Mouse (Mus musculus) neutrophil, adult 5-6 weeks (primary cell): ENCODE results near the gene Pex11g. TPM values are rescaled to one million over a fixed set of nuclear protein-coding genes. Genes with fewer than 3 reads are reported as not detected.

Experiments used
- ATAC-seq: fragments of 151-379, 151-347 bp; 2 replicates; pipeline ENCODE4 v1.8.0; 2017; ENCODE audit warnings: mild to moderate bottlenecking, moderate TSS enrichment; ENCODE audit not compliant: insufficient number of reproducible peaks, poor library complexity, low FRiP score, severe bottlenecking; ENCODE audit errors: extremely low read depth
- total RNA-seq: library from RNA; stranded (forward); fragments of 200-1000 nt; gene quantifications from 2 replicates; pipeline ENCODE4 v1.2.3, GENCODE M21; 2017

The Pex11g gene
- total RNA-seq, 1 experiment from 2014 or later = 1.0 TPM

DNA sequence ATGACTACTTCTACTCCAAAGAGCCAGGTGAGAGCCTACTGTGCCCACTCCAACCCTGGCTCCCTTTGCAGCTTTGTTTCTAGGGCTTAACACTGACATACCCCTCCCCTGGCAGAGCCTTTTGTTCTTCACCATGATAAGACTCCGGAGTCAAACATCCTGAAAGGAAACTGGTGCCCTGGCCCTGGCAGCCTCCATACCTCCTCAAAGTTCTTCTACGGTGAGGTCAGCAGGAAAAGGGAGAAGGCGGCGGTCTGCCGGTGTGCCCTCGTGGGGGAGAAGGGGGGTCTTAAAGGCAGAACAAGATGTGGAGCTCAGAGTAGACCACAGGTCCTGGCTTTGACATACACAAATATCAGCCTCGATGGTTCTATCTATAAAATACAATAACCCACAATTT lies 16.1 kb upstream of the Pex11g start:
- no peak for ATAC-seq

- no peak for ATAC-seq
Observed at GRCm38 (mm10) chr8:3482240-3482740, 14.8 kb upstream of the Pex11g start.

GRCm38 (mm10) chr8:3481605-3482004 lies 14.1 kb upstream of the Pex11g start:
- ATAC-seq = 0 out of 2 replicates have a peak, but pooled peaks have one; percentile 17

DNA sequence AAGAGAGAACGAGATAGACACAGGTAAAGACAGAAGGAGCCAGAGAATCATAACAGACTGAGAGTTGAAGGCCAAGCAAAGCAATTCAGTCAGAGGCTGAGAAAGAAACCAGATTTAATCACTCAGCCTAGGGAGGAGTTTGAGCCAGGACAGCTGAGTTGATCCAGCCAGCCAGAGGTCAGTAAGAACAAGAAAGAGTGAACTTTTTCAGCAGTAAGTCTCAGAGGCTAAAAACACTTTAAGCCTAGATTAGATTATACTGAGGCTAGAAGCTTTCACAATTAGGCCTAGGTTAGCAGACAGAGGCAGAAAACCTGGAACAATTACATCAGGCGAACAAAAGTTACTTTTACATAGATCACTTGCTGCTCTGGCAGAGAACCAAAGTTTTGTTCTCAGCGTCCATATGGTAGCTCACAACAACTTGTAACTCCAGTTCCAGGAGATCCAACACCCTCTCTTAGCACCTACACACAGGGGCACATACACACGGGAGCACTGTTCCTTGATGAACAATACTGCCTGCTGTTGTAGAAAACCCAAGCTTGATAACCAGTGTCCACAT lies 12.8 kb upstream of the Pex11g start:
- ATAC-seq = no peak

GRCm38 (mm10) chr8:3475715-3476429 lies 8.4 kb upstream of the Pex11g start:
- 0 out of 2 replicates have a peak, but pooled peaks have one; percentile 10 for ATAC-seq

GRCm38 (mm10) chr8:3470562-3470961 lies 3.1 kb upstream of the Pex11g start, which contains the start of gene Tex45:
Tex45 (plus strand) TSS chr8:3470862.
- no peak for ATAC-seq

DNA sequence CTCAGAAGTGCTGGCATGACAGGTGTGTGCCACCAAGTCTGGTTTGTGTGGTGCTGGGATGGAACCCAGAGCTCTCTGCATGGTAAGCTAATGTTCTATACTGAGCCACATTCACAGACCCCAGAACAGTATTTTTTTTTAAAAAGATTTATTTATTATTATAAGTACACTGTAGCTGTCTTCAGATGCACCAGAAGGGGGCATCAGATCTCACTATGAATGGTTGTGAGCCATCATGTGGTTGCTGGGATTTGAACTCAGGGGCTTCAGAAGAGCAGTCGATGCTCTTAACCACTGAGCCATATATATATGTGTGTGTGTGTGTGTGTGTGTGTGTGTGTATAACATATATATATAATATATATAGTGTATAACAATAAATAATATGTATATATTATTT lies 1.4 kb upstream of the Pex11g start:
- ATAC-seq = no peak

DNA sequence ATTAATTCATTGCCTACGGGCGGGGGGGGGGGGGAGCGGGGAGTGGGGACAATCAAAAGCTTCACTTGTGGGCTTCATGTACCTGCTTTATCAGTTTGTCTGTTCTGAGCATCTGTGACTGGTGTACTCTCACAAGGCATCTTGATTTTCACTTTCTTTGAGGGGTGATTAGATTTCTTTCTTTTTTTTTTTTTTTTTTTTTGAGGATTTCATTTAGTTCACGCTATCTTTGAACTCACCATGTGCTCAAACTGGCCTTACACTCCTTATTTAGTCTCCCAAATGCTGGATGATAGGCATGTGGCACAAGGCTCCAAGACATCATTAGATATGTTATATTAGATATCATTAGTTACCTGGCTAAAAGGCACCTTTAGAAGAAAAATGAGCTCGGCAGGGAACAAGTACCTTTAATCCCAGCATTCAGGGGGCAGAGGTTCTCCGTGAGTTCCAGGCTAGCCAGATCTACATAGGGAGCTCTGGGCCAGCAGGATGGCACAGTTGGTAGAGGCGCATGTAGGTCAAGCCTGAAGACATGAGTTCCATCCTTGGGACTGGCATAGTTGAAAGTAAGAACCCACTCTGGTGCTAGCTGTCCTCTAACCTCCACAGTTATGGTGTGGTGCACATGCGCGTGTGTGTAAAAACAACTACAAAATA lies 536 bp upstream of the Pex11g start:
- no peak for ATAC-seq

- ATAC-seq = no peak
Observed at GRCm38 (mm10) chr8:3464309-3464708, 3.2 kb downstream of the Pex11g start.

GRCm38 (mm10) chr8:3463248-3463647 lies 4.2 kb downstream of the Pex11g start:
- ATAC-seq = no peak

DNA sequence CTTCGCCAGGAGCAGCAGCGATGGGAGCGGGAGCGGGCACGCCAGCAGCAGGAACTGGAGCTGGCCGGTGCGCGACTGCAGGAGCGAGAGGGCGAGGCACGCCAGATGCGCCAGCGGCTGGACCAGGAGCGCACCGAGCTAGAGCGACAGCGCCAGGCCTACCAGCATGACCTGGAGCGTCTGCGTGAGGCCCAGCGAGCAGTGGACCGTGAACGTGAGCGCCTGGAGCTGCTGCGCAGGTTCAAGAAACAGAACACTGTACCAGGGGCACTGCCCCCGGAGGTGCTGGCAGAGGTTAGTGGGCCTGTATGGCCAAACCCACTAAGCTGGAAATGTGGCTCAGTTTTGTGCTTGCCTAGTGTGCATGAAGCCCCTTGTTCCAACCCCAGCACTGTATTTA lies 15.5 kb downstream of the Pex11g start:
- no peak for ATAC-seq

- 0 out of 2 replicates have a peak, but pooled peaks have one; percentile 33 for ATAC-seq
Observed at GRCm38 (mm10) chr8:3450670-3451069, 16.8 kb downstream of the Pex11g start.

DNA sequence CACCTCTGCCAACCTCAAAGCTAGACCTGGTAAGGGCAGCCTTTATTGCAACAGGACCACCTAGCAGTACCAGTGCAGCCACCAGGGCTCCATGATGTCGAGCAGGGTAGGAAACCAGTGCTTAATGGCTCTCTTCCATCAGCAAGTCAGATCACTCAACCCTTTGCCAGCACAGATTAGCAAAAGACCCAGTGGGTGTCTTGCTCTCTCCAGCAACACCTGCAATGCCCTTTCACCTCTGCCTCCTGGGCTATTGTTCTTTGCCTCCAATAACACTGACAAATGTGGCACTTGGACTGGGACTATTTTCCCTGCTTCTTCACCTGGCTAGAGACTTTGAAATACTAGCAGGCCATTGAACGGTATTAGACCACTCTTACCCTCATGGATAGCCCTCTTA lies 18.3 kb downstream of the Pex11g start:
- no peak for ATAC-seq

DNA sequence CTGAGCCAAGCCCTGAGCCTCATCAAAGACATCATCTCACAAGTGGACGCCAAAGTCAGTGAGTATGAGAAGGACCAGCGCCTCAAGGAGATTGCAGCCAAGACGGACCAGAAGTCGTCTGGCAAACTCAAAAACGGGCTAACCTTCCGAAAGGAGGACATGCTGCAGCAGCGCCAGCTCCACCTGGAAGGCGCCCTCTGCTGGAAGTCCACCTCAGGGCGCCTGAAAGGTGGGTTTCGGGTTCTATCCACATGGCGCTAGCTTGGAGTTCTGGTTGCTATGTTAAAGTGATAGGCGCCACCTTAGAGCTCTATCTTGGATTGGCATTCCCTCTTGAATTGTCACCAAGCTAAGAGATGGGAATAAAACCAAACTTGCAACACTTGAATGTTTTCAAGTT lies 28.0 kb downstream of the Pex11g start:
- ATAC-seq = no peak

DNA sequence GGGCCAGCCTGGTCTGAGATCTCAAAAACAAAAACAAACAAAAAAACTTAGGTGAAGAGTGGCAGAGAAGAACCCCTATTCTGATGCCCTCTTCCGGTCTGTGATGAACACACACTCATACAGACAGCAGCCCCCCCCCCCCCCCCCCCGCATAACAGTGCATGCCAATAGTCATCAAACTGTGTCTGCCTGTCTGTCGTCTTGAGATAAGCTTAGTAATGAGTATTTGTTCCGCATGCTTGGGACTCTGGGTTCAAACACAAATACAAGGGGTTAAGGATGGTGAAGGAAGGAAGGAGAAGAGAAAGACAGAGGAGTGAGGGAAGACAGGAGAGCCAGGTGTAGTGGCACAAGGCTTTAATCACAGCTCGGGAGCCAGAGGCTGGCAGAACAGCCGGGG lies 31.0 kb downstream of the Pex11g start:
- no peak for ATAC-seq

DNA sequence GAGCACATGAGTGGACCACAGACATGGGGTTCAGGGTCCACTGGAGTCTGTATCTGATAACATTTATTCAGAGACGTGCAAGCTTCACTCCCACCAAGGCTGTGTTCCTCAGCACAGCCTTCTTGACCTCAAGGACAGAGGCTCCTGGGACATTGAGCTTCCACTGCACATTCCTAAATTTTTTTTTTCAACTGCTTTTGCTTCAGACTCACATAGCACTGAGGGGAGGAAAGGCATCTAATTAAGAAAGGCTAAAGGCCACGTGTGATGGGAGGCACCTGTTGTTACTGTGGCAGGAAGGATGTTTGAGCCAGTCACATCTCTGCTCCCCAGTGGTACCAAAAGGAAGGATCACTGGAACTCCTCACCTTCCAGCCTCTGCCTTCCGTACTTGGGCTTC lies 36.4 kb downstream of the Pex11g start:
- ATAC-seq = no peak

- ATAC-seq = no peak
Observed at GRCm38 (mm10) chr8:3429966-3430365, 37.5 kb downstream of the Pex11g start.

GRCm38 (mm10) chr8:3428426-3428825 lies 39.1 kb downstream of the Pex11g start:
- no peak for ATAC-seq

- no peak for ATAC-seq
Observed at GRCm38 (mm10) chr8:3426211-3426610, 41.3 kb downstream of the Pex11g start.

DNA sequence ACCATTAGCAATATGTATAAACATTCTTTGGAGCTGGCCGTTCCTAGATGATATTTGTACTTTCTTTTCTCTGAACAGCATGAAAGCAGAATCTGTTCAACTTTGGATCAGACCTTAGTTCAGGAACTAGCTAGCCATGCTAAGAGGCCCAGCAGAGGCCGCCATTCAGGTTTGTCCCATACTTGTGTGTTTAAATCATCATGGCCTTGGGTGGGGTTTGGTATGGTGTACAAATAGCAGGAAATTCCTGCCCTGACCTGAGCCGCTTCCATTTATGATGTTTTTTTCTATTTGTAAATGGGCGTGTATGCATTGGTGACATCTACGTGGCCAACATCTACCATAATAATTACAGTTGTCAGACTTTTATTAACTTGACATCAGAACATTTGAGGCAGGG lies 42.3 kb downstream of the Pex11g start:
- no peak for ATAC-seq
